ENCODE assay signal across 11 mouse cellular contexts in the genomic region with DNA sequence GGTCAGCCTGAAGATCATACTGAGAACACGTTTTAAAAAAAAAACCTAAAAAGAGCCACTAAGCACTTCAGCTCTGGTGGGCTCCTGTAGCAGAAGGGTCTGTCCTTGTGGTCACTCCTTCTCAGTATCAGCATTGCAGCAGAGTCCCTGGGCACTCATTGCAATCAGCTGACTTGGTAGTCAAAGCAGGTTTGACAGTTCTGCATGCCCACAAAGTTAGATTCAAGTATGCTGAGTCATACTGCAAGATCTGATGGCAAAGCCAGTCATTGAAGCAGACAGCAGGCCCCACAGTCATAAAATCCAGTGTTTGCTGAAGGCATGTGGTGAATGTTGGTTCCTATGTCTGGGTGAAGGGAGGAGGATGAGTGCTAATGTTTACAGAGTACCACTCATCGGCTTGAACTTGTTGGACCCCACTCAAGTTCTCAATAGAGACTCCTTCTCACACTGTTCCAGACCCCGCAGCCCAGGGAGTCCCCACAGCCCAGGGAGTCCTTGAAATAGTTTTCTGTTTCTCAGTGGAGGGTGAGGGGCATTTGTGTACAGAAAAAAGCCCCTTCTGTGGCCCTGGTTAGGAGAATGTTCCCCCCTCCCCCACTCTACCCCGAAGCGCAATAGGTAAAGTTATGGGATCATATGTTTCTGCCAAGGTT. TPM values are rescaled to one million over a fixed set of nuclear protein-coding genes. Genes with fewer than 3 reads are reported as not detected.
DNase-seq lines count a peak whose midpoint lies in the region; ATAC-seq lines count a peak whose summit lies in the region.
"Had no signal": no experiment of that assay in that cellular context is flagged by ENCODE, and none has a peak within 500 bp of the region (broad histone marks: within the 10 kb centered on the region; RNA-seq: fewer than 3 reads in every experiment).

No protein-coding gene starts in this region.

- ATAC-seq in hematopoietic stem cell, adult 5-6 weeks (replicated peaks in 1 of 2; ENCODE audit: insufficient read depth in 1 of 2, low FRiP score in 2 of 2, low TSS enrichment in 1 of 2, low read depth in 1 of 2, poor library complexity in 2 of 2, severe bottlenecking in 2 of 2): peak; percentile 60 to 78
- ATAC-seq in stomach, embryonic 15.5 days (ENCODE audit: insufficient read depth, low FRiP score, low read depth): 0 out of 2 replicates have a peak, but pooled peaks have one; percentile 7
- ATAC-seq in forebrain, embryonic 14.5 days: no peak

- WGBS in stomach, embryonic 15.5 days: 73% methylated on average over 5 of the region's 5 CpGs
- WGBS in forebrain, embryonic 14.5 days: 82% methylated on average over 5 of the region's 5 CpGs

- no peaks in the 10 kb centered on the region for H3K27me3 ChIP-seq in stomach, embryonic 15.5 days (replicated peaks)
- H3K27me3 ChIP-seq in forebrain, embryonic 14.5 days (replicated peaks; ENCODE audit: control insufficient read depth, insufficient read depth, low read length): no peaks in the 10 kb centered on the region

- peak; percentile 20 to 33 for DNase-seq in heart, adult 9 months (ENCODE audit: low spot score in 2 of 2)
- DNase-seq in heart, postnatal 25 days (ENCODE audit: low spot score): no peak
- DNase-seq in adrenal gland, adult 8-10 months: peak; percentile 24
- no peak for DNase-seq in right cerebral cortex, postnatal 10 days (ENCODE audit: low spot score in 2 of 2)
- no peak for DNase-seq in cerebellum, postnatal 25 days
- DNase-seq in forebrain, embryonic 14.5 days (ENCODE audit: low spot score): no peak
- DNase-seq: gastrocnemius, postnatal 14 days had no signal

- intact Hi-C loops in heart, postnatal 25 days (cut with DNase I): no loop called here

- H3K27ac ChIP-seq in stomach, embryonic 15.5 days: no peak overlapping the region
- no peak overlapping the region for H3K27ac ChIP-seq in forebrain, embryonic 14.5 days (ENCODE audit: low read depth, low read length)
- H3K27ac ChIP-seq: kidney, postnatal 0 days; macrophage had no signal

- no peaks in the 10 kb centered on the region for H3K36me3 ChIP-seq in stomach, embryonic 15.5 days
- H3K36me3 ChIP-seq in forebrain, embryonic 14.5 days (ENCODE audit: control insufficient read depth, insufficient read depth, low read length): no peaks in the 10 kb centered on the region

- H3K4me2 ChIP-seq in stomach, embryonic 15.5 days: no peak overlapping the region
- no peak overlapping the region for H3K4me2 ChIP-seq in forebrain, embryonic 14.5 days (ENCODE audit: low read length)

- H3K4me3 ChIP-seq in stomach, embryonic 15.5 days (replicated peaks): no peak overlapping the region
- H3K4me3 ChIP-seq in forebrain, embryonic 14.5 days (ENCODE audit: low read depth, low read length): no peak overlapping the region

- no peak overlapping the region for H3K9ac ChIP-seq in stomach, embryonic 15.5 days
- H3K9ac ChIP-seq in forebrain, embryonic 14.5 days (ENCODE audit: low read length): no peak overlapping the region

- no peaks in the 10 kb centered on the region for H3K9me3 ChIP-seq in stomach, embryonic 15.5 days
- no peaks in the 10 kb centered on the region for H3K9me3 ChIP-seq in forebrain, embryonic 14.5 days (replicated peaks; ENCODE audit: control insufficient read depth, low read length)

- no peaks in the 10 kb centered on the region for H3K4me1 ChIP-seq in stomach, embryonic 15.5 days
- H3K4me1 ChIP-seq in forebrain, embryonic 14.5 days (ENCODE audit: control insufficient read depth, insufficient read depth, low read length): no peaks in the 10 kb centered on the region

RNA-seq across cellular contexts. Expression of a gene that starts 47.2 kb away (rescaled TPM):
- total RNA-seq in heart, postnatal 25 days (2021): 10 to 100 TPM; 84.9 to 93.5 TPM
- 100 to 1,000 TPM; 226 to 575 (median 412) TPM for total RNA-seq in adrenal gland, adult 8-10 months (2022)
- total RNA-seq in hematopoietic stem cell, adult 5-6 weeks (2017): 126 and 139 TPM in 2 replicates
- polyA plus RNA-seq in stomach, embryonic 15.5 days (2015; fragmentation: Nextera tagmentation; extraction: Ambion mirVana): 57.1 and 63.7 TPM in 2 replicates
- 97.5 and 133 TPM in 2 replicates for polyA plus RNA-seq in forebrain, embryonic 14.5 days (2014; fragmentation: Nextera tagmentation; extraction: Ambion mirVana)

Comparison
In these comparisons a context has a peak if more than half of its experiments do, and no peak if none do; other contexts are left out.
1. DNase-seq: peak in heart, adult 9 months (2 of 2) and adrenal gland, adult 8-10 months (single experiment); none in heart, postnatal 25 days (single experiment), right cerebral cortex, postnatal 10 days (0 of 2), cerebellum, postnatal 25 days (0 of 2) and forebrain, embryonic 14.5 days (single experiment).